Mouse (Mus musculus) urinary bladder, postnatal 25 days (tissue): ENCODE results near the gene Pck1.

Source experiments
- DNase-seq: peaks from one replicate; pipeline ENCODE4 v3.0.0; 2022; ENCODE audit warnings: low spot score

Gene Pck1

DNA sequence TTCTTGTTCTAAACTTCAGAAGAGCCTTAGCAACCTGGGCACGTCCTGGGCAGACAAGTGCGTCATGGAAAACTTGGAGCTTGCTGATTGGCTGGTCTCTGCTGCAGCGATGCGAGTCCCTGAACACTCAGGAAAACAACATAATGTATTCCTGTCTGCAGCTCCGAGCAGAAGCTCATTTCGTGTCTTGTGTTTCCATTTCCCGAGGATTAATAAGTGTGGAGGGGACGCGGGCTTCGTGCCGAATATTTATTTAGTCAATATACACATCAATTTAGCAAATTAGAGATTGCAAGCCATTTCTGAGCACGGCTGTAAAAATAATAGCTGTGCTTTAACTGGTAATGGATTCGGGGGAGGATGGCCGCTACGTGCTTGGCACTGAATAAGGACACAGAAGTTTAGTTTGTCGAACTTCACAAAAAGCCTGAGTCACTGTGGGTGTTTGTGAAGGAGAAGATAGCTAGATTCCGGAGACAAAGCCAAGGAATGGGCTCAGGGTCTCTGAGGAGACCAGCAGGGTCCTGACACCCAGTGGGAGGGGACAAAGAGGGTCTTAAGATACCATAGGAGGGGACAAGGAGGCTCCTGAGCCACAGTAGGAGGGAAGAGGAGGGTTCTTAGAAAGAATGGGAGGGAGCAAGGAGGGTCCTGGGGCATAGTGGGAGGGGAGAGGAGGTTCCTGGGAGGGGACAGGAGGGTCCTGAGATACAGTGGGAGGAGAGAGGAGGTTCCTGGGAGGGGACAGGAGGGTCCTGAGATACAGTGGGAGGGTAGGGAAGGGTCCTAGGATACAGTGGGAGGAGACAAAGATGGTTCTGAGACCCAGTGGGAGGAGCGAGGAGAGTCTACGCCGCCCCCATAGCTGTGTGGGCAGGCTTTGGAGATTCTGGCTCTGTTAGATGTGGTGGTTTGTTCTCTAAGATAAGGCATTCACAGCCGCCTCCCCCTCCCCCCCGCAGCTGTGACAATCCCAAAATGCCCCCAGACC lies 21.0 kb downstream of the Pck1 start:
- peak; percentile 2 for DNase-seq

DNA sequence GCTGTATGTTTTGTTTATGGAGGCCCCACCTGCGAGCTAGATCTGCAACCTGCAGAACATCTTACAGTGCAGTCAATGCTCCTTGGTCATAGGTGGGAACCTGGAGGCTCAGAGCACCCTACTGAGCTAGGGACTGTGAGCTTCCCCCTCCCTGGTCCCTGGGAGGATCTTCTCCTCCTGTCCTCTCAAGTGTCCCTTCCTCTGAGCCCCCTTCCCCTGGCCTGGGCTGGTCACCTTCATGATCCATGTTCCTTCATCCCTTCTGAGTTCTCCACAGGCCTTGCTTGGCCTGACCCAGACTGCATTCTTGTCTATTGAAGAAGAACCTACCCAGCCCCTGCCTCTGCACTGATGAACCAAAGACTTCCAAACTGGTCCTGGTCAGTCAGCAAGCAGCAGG lies 21.7 kb downstream of the Pck1 start:
- peak; percentile 2 for DNase-seq

DNA sequence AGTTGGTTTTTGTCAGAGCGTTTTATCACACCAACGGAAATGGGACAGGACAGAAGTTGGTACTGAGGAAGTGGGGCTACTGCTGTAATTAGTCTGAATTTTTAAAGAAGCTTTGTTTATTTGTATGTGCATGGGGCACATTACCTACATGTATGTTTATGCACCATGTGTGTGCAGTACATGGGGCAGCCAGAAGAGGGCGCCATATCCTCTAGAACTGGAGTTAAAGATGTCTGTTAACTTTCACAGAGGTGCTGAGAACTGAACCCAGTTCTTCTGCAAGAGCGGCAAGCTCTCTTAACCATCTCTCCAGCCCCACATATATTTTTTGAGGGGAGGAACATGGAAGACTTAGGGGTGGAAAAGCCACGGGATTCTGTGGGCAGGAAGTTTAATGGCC lies 22.9 kb downstream of the Pck1 start:
- DNase-seq, result no peak

DNA sequence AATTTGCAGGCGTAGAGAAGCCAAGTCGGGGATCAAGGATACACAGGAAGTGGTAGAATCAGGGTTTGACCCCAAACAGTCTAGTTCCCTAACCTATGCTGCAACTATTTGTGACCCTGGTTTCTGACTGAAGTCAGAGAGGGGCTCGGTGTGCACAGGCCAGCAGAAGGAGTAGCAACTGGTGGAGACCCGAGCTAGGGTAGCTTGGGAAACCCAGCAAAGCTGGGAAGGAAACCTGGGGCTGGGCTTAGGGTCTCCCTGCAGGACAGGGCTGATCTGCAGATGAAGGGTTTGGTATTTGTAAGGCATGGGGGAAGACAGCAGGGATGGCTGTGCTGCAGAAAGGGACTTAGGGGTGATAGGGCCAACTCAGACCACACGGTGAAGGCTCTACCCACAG lies 24.6 kb downstream of the Pck1 start:
- no peak for DNase-seq

DNA sequence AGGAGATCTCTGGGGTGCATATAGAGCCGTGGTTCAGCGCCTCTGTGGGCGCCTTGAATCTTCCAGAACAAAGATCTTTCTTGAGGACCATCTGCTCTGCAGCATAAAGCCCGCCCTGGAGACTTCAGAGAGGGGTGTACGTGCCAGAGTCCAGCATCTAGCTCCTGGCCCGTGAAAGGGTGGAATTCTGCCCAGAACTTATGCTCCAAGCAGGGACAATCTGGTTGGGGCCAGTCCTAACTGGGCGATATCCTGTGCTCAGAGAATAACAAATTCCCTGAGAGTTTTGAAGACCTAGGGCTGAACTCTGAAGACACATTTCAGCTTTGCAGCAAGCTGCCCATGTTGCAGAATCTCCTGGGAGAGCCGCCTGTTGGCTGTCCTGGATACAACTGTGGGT lies 25.1 kb downstream of the Pck1 start:
- DNase-seq, result no peak

DNA sequence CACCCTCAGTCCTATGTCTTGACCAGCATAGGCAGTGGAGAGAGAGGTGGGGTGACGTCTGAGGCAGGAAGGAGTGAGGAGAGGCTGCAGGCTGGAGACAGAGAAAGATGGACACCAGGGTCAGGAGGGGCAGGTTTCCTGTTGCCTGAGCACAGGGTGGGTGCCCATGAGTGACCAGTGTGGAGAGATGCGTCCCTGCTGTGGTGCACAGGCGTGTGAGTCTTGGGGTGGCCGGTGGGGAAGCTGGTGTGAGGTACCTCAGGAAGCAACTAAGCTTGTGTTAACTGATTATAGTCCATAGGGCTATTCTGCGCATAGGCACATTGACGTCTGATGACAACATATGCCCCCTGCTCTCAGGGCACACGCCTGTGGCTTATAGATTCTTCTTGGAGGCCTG lies 26.2 kb downstream of the Pck1 start:
- no peak for DNase-seq

DNA sequence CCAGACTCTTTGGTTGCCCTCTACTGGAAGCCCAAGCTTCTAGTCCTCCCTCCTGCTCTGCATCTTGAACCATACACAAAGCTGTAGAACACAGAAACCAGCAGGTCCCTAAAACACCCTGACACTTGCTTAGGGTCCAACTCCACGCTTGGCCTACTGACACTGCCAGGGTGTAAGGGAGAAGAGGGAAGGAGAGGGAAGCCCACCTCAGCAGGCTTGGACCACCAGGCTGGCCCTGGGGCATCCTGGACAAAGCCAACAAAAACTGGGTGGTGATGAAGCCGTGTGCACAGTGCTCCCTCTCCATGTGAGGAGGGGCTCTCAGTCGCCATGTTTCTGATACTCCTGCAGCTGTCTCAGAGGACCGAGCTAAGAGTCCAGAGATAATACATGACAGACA lies 27.2 kb downstream of the Pck1 start:
- no peak for DNase-seq

DNA sequence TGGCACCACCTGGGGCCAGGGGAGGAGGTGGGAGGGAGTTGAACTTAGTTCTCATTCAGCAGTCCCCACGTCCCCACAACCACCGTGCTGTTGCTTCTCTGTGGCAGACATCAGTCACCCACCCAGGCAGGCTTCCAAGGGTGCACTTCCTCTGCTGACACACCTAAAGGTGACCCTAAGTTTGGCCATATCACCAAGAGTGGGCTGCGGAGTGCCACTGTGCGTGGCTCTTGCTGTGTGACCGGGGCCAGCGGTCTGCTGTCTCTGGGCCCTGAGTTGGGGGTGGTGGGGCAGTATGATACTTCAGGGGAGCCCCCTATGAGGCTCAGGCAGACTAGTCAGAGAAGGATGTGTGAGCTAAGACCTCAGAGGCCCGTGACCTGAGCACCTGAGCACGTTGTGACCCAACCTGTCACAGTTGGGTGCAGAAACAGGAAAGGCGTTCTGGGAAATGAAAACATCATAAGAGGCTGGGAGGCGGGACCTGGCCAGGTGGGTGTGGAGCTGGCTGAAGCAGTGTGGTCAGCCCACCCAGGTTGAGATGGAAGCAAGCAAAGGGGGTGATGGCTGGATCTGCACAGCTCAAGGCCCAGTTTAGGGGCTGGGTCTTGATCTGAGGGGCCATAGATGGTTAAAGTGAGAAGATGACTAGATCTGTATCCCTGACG lies 28.0 kb downstream of the Pck1 start:
- DNase-seq, result no peak

DNA sequence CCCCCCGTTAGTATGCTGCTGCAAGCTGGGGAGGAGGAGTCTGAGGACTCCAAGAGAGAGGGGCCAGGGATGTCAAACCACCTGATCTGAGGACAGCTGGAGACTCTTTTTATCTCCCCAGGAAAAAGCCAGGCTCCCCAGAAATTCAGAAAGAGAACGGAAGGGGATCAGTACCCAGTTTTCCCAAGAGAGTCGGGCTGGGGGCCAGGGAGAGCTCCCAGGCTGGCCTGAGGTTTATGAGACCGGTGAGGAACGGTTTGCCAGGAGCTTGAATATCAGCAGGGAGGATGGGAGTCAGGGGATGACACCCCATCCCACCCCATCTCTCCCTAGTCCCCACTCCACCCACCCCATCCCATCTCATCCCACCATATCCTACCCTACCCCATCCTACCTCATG lies 28.6 kb downstream of the Pck1 start:
- DNase-seq, result no peak

DNA sequence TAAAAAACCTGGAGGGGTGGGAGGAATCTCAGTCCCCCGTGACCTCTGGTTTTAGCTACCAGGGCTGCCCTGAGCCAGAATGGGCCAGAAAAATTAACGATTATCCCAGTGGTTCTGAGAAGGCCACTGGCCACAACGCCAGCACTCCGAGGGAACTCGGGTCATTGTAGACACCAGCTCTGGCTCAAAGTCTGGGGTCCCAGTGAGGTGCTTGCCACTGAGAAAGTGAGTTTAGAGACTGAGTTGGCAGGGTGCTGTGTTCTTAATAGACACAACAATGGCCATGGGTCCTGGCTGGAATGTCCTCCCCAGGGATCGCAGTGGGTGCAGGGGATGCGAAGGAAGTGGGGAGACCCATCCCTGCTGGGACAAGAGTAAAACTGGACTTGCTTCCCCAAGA lies 29.1 kb downstream of the Pck1 start:
- no peak for DNase-seq

DNA sequence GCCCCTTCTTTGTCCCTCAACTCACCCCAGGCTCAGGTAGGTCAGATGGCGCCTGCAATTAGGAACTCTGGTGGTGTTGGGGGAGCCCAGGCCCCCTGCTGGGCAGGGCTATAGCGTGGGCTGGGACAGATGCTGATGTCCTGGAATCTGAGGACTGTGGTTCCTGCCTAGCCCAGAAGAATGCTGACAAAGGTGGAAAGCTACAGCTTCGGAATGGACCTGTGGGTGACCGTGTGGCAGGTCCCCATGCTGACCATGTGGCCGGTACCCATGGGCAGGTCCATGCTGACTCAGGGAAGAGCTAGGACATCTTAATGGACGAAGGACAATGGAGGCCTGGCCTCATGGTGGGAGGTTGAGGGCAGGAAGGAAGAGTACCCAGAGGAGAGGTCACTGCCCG lies 29.9 kb downstream of the Pck1 start:
- no peak for DNase-seq

DNA sequence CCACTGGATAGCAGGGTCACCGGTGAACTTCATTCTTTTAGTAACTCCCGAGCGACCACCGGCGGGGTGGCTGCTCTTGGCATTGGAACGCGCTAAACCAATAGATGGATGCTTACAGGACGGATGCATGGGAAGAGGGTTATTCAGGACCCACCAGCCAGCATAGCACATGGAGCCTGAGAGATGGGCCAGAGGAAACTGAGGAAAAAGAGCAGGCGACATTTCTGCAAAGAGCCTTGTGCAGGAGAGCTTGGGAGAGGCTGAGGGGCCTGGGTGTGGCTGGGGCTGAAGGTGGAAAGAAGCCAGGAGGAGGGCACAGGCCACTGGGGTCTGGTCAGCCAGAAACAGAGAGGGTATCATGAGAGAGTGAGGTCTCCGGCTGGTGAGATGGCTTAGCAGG lies 30.5 kb downstream of the Pck1 start:
- no peak for DNase-seq

DNA sequence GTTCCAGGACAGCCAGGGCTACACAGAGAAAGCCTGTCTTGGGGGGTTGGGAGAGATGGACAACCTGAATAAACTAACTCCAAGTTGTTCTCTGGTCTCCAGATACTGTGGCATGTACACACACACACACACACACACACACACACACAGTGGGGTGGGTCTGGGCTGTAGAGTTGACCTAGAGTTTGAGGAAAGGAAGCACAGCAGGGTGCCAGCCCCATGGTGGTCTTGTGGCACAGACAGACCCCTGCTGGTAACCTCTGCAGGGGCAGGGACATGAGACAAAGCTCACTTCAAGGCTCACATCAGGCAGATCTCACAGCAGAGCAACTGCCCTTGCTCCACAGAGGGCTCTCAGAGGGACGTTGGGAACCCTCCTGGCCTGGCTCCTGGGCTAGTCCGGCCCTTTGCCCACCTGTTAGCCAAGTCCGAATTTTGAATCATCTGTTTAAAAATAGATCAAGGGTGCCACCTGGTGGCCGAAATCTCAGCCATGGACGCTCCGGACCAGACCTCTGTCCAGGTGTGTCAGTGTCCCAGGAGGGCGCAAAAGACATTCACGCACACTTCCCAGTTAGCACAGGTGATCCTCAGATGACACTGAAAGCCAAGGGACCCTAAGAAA lies 31.1 kb downstream of the Pck1 start:
- peak; percentile 81 for DNase-seq

DNA sequence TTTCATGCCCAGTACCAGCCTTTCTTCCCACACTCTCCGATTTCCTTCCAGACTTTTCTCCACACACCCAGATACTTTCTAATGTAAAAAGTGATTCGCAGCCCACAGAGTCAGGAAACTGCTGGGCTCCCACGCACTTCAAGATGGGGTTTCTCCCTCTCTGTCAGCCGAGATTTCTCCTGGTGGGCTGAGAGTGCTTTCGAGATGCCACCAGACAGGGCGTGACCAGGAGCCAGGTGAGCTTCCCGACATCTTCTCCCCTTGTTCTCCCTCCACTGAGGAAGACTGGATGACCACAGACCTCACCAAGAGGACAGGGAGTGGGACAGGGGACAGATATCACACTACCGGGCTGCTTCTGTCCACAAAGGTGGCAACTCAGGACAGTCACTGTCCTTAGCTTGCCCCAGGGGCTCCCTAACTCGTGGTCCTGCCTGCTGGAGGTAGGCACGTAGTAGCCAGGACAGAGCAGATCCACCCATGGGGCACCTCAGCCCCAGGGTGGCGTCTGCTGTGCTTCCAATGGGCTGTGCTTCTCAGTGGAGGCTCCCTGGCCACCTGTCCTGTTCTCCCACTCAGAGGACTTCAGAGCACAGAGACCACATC lies 31.7 kb downstream of the Pck1 start:
- peak; percentile 2 for DNase-seq

DNA sequence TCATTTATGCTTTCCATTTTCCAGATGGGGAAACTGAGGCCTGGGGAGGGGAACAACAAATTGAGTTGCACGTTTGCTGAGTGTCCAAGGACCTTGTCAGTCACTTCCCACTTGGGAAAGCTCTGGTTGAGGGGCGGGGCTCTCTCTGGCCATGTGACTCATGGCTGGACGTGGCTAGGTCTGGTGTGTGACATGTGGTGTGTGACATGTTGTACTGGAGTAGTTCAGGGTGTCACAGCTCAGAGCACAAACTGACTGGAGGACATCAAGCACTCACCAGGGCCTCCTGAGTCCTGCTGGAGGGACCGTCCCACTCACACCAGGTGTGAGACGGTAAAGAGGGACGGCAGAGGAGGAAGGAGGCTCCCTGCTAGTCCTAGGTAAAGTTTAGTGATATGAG lies 32.4 kb downstream of the Pck1 start:
- DNase-seq, result no peak

DNA sequence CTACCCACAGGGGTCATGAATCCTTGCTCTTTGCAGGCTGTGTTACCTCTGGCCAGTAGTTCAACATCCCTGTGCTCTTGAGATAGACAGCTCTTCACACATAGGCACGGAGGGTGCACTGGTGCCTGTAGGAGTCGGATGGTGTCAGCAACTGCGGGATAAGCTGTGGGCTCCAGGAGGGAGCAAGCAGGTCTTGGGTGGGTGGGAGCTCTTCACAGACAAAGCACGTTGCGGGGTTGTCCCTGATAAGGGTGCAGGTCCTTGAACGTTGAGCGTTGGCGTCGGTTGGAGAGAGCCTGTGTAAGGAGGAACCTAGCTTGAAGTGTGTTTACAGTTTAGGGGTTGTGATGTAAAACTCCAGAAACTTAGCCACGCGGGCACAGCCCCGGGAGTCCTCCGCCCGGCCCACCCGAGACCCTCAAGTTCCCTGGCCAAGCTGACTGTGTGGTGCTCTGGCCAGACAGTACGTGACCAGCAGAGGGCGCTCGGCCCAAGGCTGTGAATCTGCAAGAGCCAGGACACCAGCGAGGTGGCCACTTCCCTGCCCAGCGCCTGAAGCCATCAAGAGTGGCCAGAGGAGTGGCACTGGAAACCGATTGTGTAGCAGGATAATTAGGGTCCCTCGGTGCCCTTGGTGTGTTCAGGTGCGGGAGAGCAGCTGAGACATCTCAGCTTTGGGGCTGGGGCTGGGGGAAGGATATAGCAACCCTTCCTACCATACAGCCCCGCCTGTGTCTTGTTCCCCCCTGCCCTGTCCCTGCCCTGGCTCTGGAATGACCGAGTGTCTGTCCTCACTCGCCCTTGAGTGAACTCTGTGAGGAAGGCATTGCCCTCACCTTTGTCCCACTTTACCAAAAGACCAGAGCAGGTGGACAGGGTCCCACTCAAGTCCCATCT lies 33.4 kb downstream of the Pck1 start:
- DNase-seq, result peak; percentile 92

DNA sequence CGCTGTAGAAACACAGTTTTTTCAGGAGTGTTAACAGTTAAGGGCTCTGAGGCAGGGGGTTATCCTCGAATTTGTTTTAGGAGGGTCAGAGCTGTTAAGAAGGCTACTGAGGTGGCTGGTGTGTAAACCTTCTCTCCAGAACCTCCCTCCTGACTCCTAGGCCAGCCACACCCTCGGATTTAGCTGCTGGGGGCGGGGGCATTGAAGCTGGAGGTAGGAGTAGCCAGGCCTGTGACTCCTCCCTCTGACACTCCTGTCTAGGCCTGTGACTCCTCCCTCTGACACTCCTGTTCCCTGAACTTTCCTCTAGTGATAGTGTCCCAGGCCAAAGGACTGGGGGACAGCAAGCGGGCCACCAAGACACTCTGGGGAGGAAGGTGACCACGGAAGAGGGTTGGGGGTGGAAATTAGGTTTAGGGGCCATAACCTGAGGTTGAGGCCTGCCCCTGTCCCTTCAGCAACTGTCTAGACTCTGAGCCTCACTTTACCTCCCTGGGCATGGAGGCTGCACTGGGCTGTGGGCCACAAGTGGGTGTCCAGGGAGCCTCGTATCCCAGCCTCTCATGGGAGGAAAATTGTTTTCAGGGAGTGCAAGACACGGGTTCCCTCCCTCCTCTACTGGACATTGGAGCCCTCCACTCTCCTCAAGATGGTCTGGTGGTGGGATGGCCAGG lies 34.5 kb downstream of the Pck1 start:
- DNase-seq, result no peak

DNA sequence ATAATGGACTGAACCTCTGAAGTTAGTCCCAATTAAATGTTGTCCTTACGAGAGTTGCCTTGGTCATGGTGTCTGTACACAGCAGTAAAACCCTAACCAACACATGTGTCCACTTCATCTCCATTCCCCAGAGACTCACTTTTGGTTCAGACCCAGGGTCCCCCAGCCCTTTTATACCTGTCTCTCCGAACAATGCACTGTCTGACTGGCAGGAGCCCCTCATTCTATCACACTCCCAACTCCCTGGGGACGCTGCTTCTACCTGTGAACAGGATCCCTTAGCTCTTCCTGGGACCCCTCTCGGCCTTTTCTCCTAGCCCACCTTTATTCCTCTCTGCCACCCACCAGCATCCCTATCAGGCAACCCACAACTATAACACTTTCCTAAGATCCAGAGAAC lies 41.9 kb downstream of the Pck1 start:
- DNase-seq, result no peak

DNA sequence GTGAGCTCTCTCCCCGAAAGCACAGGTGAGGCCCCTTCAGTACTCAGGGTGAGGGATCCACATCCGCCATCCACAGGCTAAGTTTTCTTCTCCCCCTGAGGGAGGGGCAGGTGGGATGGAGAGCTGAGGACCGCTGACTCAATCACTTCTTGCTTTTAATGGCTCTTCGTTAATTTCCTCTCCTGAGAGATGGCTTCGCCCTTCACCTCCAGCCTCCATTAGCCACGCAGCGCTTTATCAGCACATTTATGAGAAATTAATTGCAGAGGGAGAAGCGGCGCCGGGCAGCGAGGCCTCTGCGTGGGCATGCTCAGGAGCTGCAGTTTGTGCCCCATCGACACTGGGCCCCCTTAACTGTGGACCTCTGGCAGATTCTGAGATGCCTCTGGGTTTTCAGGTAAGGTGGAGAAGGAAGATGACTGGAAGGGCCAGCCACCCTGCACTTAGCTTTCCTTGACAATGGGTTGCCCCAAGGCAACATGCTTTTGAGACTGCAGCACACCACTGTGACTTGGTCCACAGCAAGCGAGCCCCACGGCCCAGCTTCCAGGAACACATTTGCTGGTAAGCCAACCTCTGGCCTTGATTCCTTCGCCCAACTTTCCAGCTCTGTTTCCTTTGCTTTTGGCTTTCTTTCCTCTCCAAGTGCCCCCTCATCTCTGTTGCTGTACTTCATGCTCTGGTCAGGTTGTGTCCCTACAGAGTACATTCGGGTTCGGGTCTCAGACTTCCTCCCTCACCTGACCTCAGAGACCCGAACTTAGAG lies 50.3 kb downstream of the Pck1 start:
- DNase-seq, result no peak

DNA sequence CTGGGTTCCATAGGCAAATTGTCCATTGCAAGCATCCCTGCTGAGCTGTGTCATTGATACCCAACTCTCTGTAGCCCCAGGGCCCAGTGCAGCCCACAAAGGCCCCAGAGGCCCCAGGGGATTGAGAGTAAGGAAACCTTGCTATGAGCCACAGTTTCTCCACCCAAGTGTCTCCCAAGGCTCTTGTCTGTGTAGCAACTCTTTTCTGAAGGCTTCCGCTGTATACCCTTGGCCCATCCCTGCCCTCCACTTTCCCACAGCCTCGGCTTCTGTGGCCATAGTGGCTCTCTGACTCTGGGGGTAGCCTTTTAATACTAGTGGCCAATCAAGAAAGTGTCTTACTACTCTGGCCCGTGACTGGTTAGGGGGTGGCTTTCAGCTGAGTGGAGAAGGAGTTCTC lies 50.9 kb downstream of the Pck1 start:
- no peak for DNase-seq
